Mouse (Mus musculus): ENCODE results near the gene C1s1. TPM values are rescaled to one million over a fixed set of nuclear protein-coding genes. Genes with fewer than 3 reads are reported as not detected.

The C1s1 gene
- 0.66 TPM in 1 of 2 replicates, not detected in the other for total RNA-seq (2023)

DNA sequence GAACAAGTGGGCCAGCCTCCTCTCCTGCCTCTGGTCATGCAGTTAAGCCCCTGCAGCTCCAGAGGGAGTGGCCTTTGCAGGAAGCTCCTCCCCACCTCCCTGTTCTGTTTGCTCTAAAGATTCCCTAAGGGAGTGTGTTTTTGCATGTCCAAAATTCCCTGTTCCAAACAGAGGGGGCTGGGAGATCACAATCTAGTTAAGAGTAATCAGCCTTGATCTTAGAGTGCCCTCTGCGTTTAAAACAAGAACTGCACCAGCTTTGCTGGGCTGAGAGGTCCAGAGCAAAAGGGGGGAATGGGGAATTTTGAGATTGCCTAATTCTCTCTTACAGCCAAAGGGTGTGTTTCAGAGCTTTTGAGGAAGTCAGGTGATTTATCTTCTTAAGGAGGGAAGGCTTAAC is at the start of gene C1s1:
C1s1 (minus strand) TSS at position 76 of the 400 bp plus-strand sequence.

GRCm38 (mm10) chr6:124570026-124570425 is 27.9 kb upstream of the C1s1 start, which contains the start of gene C1rb:
TSS of gene C1rb (plus strand) at chr6:124570294.

GRCm38 (mm10) chr6:124512355-124512836 is 29.8 kb downstream of the C1s1 start, which contains the start of gene C1ra:
TSS of gene C1ra (plus strand) at chr6:124512405.

DNA sequence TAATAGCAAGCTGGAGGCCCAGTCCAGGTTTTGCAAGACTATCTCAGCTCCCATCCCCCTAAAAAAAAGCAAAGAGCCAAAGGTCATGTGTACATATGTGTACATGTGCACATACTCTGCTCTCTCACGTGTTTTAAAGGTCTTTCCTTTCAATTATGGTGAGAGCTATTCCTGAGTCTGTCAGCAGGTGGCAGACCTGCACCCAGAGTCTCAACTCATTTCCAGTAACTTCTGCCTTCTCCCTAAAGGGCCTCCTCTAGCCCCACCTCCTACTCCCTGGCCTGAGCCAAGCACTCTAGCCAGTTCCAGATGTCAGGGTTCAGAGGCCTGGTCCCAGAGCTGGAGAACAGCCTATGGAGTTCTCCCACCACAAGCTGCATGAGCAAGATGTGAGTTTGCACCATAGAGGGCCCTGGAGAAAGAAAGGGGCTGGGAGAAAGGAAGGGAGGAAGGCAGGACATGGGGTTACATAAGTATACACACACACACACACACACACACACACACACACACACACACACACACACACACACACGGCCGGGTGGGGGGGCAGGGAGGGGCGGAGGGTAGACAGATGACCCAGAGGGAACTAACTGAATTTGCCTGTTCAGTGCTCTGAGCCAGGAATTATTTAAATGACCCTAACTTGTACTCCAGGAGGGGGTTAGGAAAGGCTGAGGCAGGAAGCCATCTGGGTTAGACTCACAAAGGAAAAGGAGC is 49.2 kb downstream of the C1s1 start, which contains the start of gene C1rl:
C1rl (plus strand) TSS at position 272 of the 720 bp plus-strand sequence.

Other genes with a start within 250 kb of the C1s1 start
- gene Cd163, start 237.7 kb downstream of the C1s1 start, total RNA-seq (2023): 1.7 and 2.1 TPM in 2 replicates
- gene Pex5, start 127.3 kb downstream of the C1s1 start, total RNA-seq (2023): 43.8 and 79.5 TPM in 2 replicates
- 0.91 and 1.5 TPM in 2 replicates for gene Clstn3, start 77.6 kb downstream of the C1s1 start, total RNA-seq (2023)
- 38.8 and 44.2 TPM in 2 replicates for gene C1rl, start 49.2 kb downstream of the C1s1 start, total RNA-seq (2023)
- 3.4 and 4.0 TPM in 2 replicates for gene C1ra, start 30.0 kb downstream of the C1s1 start, total RNA-seq (2023)
- 0.43 and 0.76 TPM in 2 replicates for gene C1rb, start 27.9 kb upstream of the C1s1 start, total RNA-seq (2023)
- gene C1s2, start 93.7 kb upstream of the C1s1 start, total RNA-seq (2023): not detected in 2 replicates
- 31.7 and 47.1 TPM in 2 replicates for gene Lpcat3, start 120.7 kb upstream of the C1s1 start, total RNA-seq (2023)
- 40.5 and 44.4 TPM in 2 replicates for gene Emg1, start 169.8 kb upstream of the C1s1 start, total RNA-seq (2023)
- 91.6 and 94.2 TPM in 2 replicates for gene Phb2, start 170.0 kb upstream of the C1s1 start, total RNA-seq (2023)
- 332 and 353 TPM in 2 replicates for gene Ptpn6, start 196.4 kb upstream of the C1s1 start, total RNA-seq (2023)
- gene Grcc10, start 199.0 kb upstream of the C1s1 start, total RNA-seq (2023): 89.2 and 97.3 TPM in 2 replicates
- gene Gm45234, start 213.7 kb upstream of the C1s1 start, total RNA-seq (2023): not detected in 2 replicates
- gene Atn1, start 214.2 kb upstream of the C1s1 start, total RNA-seq (2023): 39.2 and 39.7 TPM in 2 replicates
- gene Eno2, start 227.3 kb upstream of the C1s1 start, total RNA-seq (2023): not detected in 2 replicates
- gene Lrrc23, start 237.4 kb upstream of the C1s1 start, total RNA-seq (2023): not detected in 2 replicates